Mouse (Mus musculus): ENCODE results near the gene Mansc1. TPM values are rescaled to one million over a fixed set of nuclear protein-coding genes. Genes with fewer than 3 reads are reported as not detected.

Mansc1 gene
- polyA plus RNA-seq, 1 experiment from 2014 or later: 8.0 TPM

DNA sequence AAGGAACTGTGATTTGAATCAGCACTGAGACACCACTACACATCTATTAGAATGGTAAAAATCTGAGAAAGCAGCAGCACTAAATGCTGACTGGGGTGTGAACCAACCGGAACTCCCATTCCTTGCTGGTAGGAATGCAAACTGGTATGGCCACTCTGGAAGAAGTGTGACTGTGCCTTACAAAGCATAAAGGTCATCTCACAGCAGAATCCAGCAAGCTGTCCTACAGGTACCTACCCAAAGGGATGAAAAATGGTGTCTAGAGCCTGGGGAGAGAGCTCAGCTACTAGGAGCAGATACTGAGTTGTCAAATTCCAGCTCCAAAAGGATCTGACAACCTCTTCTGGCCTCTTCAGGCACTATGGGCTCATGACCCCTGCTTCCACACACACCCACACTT lies 5.7 kb downstream of the Mansc1 start:
- Histone ChIP-seq H3K9ac (ENCODE audit: low read length) (no peak overlapping the region), H3K9me3 (replicated peaks; ENCODE audit: control insufficient read depth, low read length) (no peaks in the 10 kb centered on the region)
- 73% methylated on average over 1 of the region's 1 CpGs for WGBS

DNA sequence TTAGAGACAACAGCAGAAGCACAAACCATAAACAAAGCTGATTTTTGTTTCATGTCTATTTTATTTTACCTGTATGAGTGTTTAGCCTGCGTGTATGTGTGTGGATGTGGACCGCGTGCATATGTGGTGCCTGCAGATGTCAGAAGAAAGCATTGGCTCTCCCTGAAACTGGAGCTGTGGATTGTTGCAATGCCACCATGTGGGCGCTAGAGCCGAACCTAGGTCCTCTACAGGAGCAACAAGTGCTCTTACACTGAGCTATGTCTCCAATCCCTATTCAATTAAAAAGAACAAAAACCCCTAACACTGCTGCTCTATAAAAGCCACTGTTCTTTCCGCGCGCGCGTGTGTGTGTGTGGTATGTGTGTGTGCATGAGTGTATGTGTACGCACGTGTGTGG lies 6.9 kb downstream of the Mansc1 start:
- Histone ChIP-seq H3K27me3 (ENCODE audit: control insufficient read depth, insufficient read depth, low read length) (no peaks in the 10 kb centered on the region), H3K4me1 (ENCODE audit: control insufficient read depth, insufficient read depth, low read length) (peaks cover 4% of the 10 kb centered on the region; the same call in 1 of the 2 replicates), H3K4me3 (ENCODE audit: low read length) (no peak overlapping the region), H3K9me3 (replicated peaks; ENCODE audit: control insufficient read depth, low read length) (no peaks in the 10 kb centered on the region), H3K4me2 (ENCODE audit: low read depth, low read length) (no peak overlapping the region), H3K9ac (ENCODE audit: low read length) (no peak overlapping the region), H3K36me3 (ENCODE audit: control insufficient read depth, insufficient read depth) (0 out of 2 replicates have a peak, but pooled peaks cover 3% of the 10 kb centered on the region), H3K27ac (ENCODE audit: low read length) (no peak overlapping the region)
- no peak for ATAC-seq (replicated peaks; ENCODE audit: extremely low read depth, insufficient read depth, low FRiP score)
- 80% methylated on average over 12 of the region's 12 CpGs for WGBS

More for the DNA sequence above, 5.7 kb downstream of the Mansc1 start:
- no peak overlapping the region for H3K27ac ChIP-seq (ENCODE audit: low read length)
- ATAC-seq (replicated peaks; ENCODE audit: extremely low read depth, insufficient read depth, low FRiP score): no peak
- H3K27me3 ChIP-seq (ENCODE audit: control insufficient read depth, insufficient read depth, low read length): no peaks in the 10 kb centered on the region
- peaks cover 3% of the 10 kb centered on the region; the same call in 1 of the 2 replicates for H3K4me1 ChIP-seq (ENCODE audit: control insufficient read depth, insufficient read depth, low read length)
- no peak overlapping the region for H3K4me3 ChIP-seq (ENCODE audit: low read length)
- H3K36me3 ChIP-seq (ENCODE audit: control insufficient read depth, insufficient read depth): no peaks in the 10 kb centered on the region
- H3K4me2 ChIP-seq (ENCODE audit: low read depth, low read length): no peak overlapping the region

DNA sequence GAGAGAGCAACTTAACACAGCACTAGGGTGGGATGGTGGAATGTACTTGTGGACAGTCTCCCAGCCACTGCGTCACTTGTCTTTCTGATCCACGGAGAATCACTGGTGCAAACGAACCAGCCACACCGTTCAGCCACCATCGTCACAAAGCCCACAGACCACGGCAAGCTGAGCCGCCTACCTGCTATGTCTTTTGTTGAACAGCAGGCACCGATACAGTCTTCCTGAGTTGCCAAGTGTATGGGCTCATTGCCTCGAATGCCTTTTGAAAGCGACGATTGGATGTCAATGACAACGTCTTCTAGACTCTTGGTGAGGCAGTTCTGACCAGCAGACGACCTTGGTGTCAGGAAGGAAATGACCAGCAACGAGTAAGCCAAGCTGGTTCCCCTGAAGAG lies 10.7 kb downstream of the Mansc1 start:
- 0 out of 2 replicates have a peak, but pooled peaks cover 3% of the 10 kb centered on the region for H3K36me3 ChIP-seq (ENCODE audit: control insufficient read depth, insufficient read depth)
- 70% methylated on average over 14 of the region's 14 CpGs for WGBS

DNA sequence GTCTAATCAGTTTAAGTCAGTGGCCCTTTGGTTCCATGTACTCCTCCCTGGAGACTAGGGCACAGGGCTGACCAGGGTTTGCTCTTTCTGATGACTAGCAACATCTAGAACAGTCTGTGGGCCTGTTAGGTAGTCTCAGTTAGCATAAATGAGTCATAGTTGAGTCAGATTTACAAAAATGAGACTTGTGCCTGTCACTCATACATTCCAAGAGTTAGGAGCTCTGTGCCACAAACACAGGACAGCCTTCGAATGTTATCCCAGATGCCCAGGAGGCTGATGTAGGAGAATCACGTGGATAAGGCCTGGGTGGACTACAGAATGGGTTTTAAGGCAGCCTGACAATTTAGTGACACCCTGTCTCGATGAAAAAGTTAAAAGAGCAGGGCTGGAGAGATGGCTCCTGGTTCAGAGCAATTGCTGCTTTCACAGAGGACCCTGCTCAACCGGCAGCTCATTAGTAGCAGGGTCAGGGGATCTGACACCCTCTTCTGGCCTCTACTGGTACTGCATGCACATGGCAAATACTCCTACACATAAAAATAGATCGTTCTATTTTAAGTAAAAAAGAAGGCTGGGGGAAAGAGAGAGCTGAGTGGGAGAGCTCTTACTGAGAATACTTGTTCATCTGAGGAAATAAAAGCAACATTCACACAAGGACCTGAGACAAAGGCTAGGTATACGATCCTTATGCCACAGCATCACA lies 11.3 kb downstream of the Mansc1 start:
- Histone ChIP-seq H3K9ac (ENCODE audit: low read length) (no peak overlapping the region), H3K4me3 (ENCODE audit: low read length) (no peak overlapping the region), H3K9me3 (replicated peaks; ENCODE audit: control insufficient read depth, low read length) (no peaks in the 10 kb centered on the region), H3K36me3 (ENCODE audit: control insufficient read depth, insufficient read depth) (0 out of 2 replicates have a peak, but pooled peaks cover 3% of the 10 kb centered on the region), H3K27ac (ENCODE audit: low read length) (0 out of 2 replicates have a peak overlapping the region, but pooled peaks have one; percentile 25), H3K4me1 (ENCODE audit: control insufficient read depth, insufficient read depth, low read length) (peaks cover 4% of the 10 kb centered on the region; the same call in 1 of the 2 replicates), H3K27me3 (ENCODE audit: control insufficient read depth, insufficient read depth, low read length) (no peaks in the 10 kb centered on the region), H3K4me2 (ENCODE audit: low read depth, low read length) (no peak overlapping the region)
- no peak for ATAC-seq (replicated peaks; ENCODE audit: extremely low read depth, insufficient read depth, low FRiP score)
- WGBS: 60% methylated on average over 6 of the region's 6 CpGs

More for the DNA sequence above, 10.7 kb downstream of the Mansc1 start:
- Histone ChIP-seq H3K4me2 (ENCODE audit: low read depth, low read length) (no peak overlapping the region), H3K4me3 (ENCODE audit: low read length) (no peak overlapping the region), H3K27ac (ENCODE audit: low read length) (no peak overlapping the region), H3K9ac (ENCODE audit: low read length) (no peak overlapping the region), H3K9me3 (replicated peaks; ENCODE audit: control insufficient read depth, low read length) (no peaks in the 10 kb centered on the region), H3K27me3 (ENCODE audit: control insufficient read depth, insufficient read depth, low read length) (no peaks in the 10 kb centered on the region), H3K4me1 (ENCODE audit: control insufficient read depth, insufficient read depth, low read length) (peaks cover 4% of the 10 kb centered on the region; the same call in 1 of the 2 replicates)
- no peak for ATAC-seq (replicated peaks; ENCODE audit: extremely low read depth, insufficient read depth, low FRiP score)

DNA sequence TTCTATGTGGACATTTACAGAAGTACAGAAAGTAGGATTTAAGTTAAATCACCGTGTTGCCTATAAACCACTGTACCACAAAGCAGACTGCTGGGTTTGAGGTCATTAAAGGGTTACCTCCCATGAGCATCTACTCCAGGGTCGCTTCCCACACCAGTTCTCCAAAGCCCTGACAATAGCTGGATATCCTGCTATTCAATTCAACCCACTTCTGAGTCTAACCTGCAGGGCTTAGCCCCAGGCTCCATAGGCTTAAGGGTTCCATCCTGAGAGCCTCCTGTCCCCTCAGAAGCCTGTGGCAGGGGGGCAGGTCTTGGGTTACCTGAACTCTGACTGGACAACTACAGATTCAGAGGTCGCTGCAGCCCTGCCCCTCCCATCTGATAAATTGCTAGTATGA lies 12.2 kb downstream of the Mansc1 start:
- Histone ChIP-seq H3K27ac (ENCODE audit: low read length) (0 out of 2 replicates have a peak overlapping the region, but pooled peaks have one; percentile 30), H3K9me3 (replicated peaks; ENCODE audit: control insufficient read depth, low read length) (no peaks in the 10 kb centered on the region), H3K9ac (ENCODE audit: low read length) (no peak overlapping the region), H3K4me2 (ENCODE audit: low read depth, low read length) (no peak overlapping the region), H3K27me3 (ENCODE audit: control insufficient read depth, insufficient read depth, low read length) (no peaks in the 10 kb centered on the region), H3K4me3 (ENCODE audit: low read length) (no peak overlapping the region), H3K36me3 (ENCODE audit: control insufficient read depth, insufficient read depth) (0 out of 2 replicates have a peak, but pooled peaks cover 3% of the 10 kb centered on the region), H3K4me1 (ENCODE audit: control insufficient read depth, insufficient read depth, low read length) (peaks cover 4% of the 10 kb centered on the region; the same call in 1 of the 2 replicates)
- WGBS: 67% methylated on average over 3 of the region's 3 CpGs
- no peak for ATAC-seq (replicated peaks; ENCODE audit: extremely low read depth, insufficient read depth, low FRiP score)

DNA sequence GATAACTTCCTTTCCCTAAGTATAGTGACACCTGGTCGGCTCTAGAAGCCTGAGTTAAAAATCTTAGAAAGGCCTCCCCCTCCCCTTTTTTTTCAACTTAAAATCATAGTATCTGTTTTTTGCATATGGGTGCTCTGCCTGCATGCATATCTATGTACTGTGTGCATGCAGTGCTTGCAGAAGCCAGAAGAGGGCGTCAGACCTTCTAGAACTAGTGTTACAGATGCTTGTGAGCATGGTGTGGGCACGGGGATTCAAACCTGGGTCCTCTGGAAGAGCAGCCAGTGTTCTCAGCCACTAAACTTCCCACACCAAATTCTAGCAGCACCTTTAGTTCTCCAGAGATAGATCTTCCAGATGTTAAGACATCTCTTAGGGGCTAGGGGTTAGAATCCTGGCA lies 14.7 kb downstream of the Mansc1 start:
- Histone ChIP-seq H3K27me3 (ENCODE audit: control insufficient read depth, insufficient read depth, low read length) (no peaks in the 10 kb centered on the region), H3K27ac (ENCODE audit: low read length) (no peak overlapping the region), H3K4me2 (ENCODE audit: low read depth, low read length) (no peak overlapping the region), H3K4me1 (ENCODE audit: control insufficient read depth, insufficient read depth, low read length) (peaks cover 14% of the 10 kb centered on the region), H3K9ac (ENCODE audit: low read length) (no peak overlapping the region), H3K9me3 (replicated peaks; ENCODE audit: control insufficient read depth, low read length) (no peaks in the 10 kb centered on the region), H3K4me3 (ENCODE audit: low read length) (no peak overlapping the region), H3K36me3 (ENCODE audit: control insufficient read depth, insufficient read depth) (0 out of 2 replicates have a peak, but pooled peaks cover 3% of the 10 kb centered on the region)
- ATAC-seq (replicated peaks; ENCODE audit: extremely low read depth, insufficient read depth, low FRiP score): no peak
- WGBS: 49% methylated on average over 3 of the region's 3 CpGs

DNA sequence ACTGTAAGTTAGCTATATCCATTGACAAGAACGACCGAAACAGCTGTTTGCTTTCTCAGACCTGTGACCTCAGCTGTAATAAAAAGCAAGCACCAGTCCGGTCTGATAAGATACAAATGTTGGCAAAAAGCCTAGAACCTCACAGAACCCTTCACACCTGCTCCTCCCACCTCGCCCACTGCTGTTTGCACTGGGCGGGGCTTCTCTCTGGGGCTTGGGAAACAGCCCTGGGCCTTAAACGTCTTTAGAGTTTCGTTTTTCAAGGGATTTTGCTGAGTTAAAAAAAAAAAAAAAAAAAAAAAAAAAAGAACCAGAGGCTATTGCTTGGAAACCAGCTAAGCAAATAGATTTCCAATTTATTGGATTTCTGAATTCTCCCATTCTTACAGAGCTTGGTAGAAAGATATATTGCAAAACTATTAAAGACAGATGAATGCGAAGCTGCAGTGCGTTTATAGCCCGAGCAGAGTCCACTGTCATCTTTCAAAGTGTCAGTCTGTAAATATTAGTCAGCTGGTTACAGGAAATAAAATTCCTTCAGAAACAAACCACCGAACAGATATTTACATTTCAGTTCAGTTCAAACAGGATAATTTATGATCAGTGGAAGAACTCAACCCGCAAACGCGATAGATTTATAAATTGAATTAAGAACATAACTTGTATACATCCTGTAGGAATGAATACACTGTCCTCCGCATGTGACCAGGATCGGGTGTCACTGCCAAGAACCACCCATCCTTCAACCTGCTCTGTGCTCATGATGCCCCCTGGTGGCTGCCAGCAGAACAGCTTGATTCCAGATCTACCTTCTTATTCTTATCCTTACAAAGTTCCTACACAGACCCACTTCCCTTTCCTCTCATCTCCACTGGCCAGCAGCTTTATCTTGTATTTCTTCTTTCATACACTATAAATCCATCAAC lies 17.3 kb downstream of the Mansc1 start:
- Histone ChIP-seq H3K27me3 (ENCODE audit: control insufficient read depth, insufficient read depth, low read length) (no peaks in the 10 kb centered on the region), H3K9ac (ENCODE audit: low read length) (no peak overlapping the region), H3K27ac (ENCODE audit: low read length) (peak overlapping the region; percentile 71), H3K4me3 (ENCODE audit: low read length) (peak overlapping the region; percentile 40), H3K4me2 (ENCODE audit: low read depth, low read length) (peak overlapping the region; percentile 68), H3K9me3 (replicated peaks; ENCODE audit: control insufficient read depth, low read length) (no peaks in the 10 kb centered on the region), H3K36me3 (ENCODE audit: control insufficient read depth, insufficient read depth) (peaks cover 3% of the 10 kb centered on the region; the same call in 1 of the 2 replicates), H3K4me1 (ENCODE audit: control insufficient read depth, insufficient read depth, low read length) (peaks cover 17% of the 10 kb centered on the region)
- peak; percentile 87 for ATAC-seq (replicated peaks; ENCODE audit: extremely low read depth, insufficient read depth, low FRiP score)
- 6% methylated on average over 16 of the region's 16 CpGs for WGBS

DNA sequence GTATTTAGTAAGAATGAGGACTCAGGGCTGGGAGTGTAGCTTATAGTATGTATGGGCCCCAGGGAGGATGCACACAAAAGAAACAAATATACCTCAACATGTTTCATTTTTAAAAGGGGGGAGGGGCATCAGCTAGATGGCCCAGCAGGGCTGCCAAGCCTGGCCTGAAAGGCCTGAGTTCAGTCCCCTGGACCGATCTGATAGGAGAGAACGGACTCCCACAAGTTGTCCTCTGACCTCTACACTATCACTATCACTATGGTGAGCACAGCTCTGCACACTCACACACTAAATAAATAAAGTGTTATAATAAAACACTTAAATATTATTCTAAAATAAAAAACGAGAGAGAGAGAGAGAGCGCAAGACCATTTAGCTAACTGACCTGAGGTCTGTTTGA lies 18.0 kb downstream of the Mansc1 start:
- H3K9ac ChIP-seq (ENCODE audit: low read length): no peak overlapping the region
- H3K27me3 ChIP-seq (ENCODE audit: control insufficient read depth, insufficient read depth, low read length): no peaks in the 10 kb centered on the region
- no peaks in the 10 kb centered on the region for H3K9me3 ChIP-seq (replicated peaks; ENCODE audit: control insufficient read depth, low read length)
- H3K4me1 ChIP-seq (ENCODE audit: control insufficient read depth, insufficient read depth, low read length): peaks cover 17% of the 10 kb centered on the region
- H3K4me3 ChIP-seq (ENCODE audit: low read length): peak overlapping the region; percentile 40; the same call in 1 of the 2 replicates
- H3K36me3 ChIP-seq (ENCODE audit: control insufficient read depth, insufficient read depth): peaks cover 3% of the 10 kb centered on the region; the same call in 1 of the 2 replicates
- 38% methylated on average over 4 of the region's 4 CpGs for WGBS
- peak; percentile 38; the same call in 1 of the 2 replicates for ATAC-seq (replicated peaks; ENCODE audit: extremely low read depth, insufficient read depth, low FRiP score)
- H3K4me2 ChIP-seq (ENCODE audit: low read depth, low read length): peak overlapping the region; percentile 68
- H3K27ac ChIP-seq (ENCODE audit: low read length): 0 out of 2 replicates have a peak overlapping the region, but pooled peaks have one; percentile 37

All from heart, embryonic 16.5 days (tissue).